Mouse (Mus musculus): ENCODE results near the gene Fam19a4. TPM values are rescaled to one million over a fixed set of nuclear protein-coding genes. Genes with fewer than 3 reads are reported as not detected.

Gene Fam19a4
- polyA plus RNA-seq, 1 experiment, result not detected

GRCm38 (mm10) chr6:96840634-96841033 is 219.6 kb downstream of the Fam19a4 start:
- H3K27me3 ChIP-seq (ENCODE audit: control insufficient read depth, insufficient read depth, low read length), result no peaks in the 10 kb centered on the region
- no peak for TF ChIP-seq CTCF (IDR thresholded peaks at IDR 0.05; ENCODE audit: extremely low read depth, insufficient read length, insufficient replicate concordance, low read depth, low read length)
- TF ChIP-seq POLR2A (IDR thresholded peaks at IDR 0.05; ENCODE audit: low read depth, low read length), result no peak

GRCm38 (mm10) chr6:96826626-96827025 is 233.6 kb downstream of the Fam19a4 start:
- H3K27ac ChIP-seq (ENCODE audit: insufficient read depth, low read depth, low read length), result no peak overlapping the region
- H3K27me3 ChIP-seq (ENCODE audit: control insufficient read depth, insufficient read depth, low read length), result no peaks in the 10 kb centered on the region
- H3K36me3 ChIP-seq (ENCODE audit: control insufficient read depth, insufficient read depth, low read length), result no peaks in the 10 kb centered on the region
- WGBS, result 44% methylated on average over 3 of the region's 3 CpGs
- no peak for TF ChIP-seq POLR2A (IDR thresholded peaks at IDR 0.05; ENCODE audit: low read depth, low read length)
- no peak for TF ChIP-seq CTCF (IDR thresholded peaks at IDR 0.05; ENCODE audit: extremely low read depth, insufficient read length, insufficient replicate concordance, low read depth, low read length)
- H3K4me1 ChIP-seq (ENCODE audit: control insufficient read depth, insufficient read depth, insufficient read length, low read length), result no peaks in the 10 kb centered on the region
- H3K4me3 ChIP-seq (ENCODE audit: low read depth, low read length), result no peak overlapping the region

More at GRCm38 (mm10) chr6:96840634-96841033, 219.6 kb downstream of the Fam19a4 start:
- no peaks in the 10 kb centered on the region for H3K4me1 ChIP-seq (ENCODE audit: control insufficient read depth, insufficient read depth, insufficient read length, low read length)
- WGBS, result 50% methylated on average over 3 of the region's 3 CpGs
- H3K36me3 ChIP-seq (ENCODE audit: control insufficient read depth, insufficient read depth, low read length), result no peaks in the 10 kb centered on the region
- no peak overlapping the region for H3K27ac ChIP-seq (ENCODE audit: insufficient read depth, low read depth, low read length)
- H3K4me3 ChIP-seq (ENCODE audit: low read depth, low read length), result no peak overlapping the region

- TF ChIP-seq POLR2A (IDR thresholded peaks at IDR 0.05; ENCODE audit: low read depth, low read length), result no peak
- TF ChIP-seq CTCF (IDR thresholded peaks at IDR 0.05; ENCODE audit: extremely low read depth, insufficient read length, insufficient replicate concordance, low read depth, low read length), result no peak
- no peak overlapping the region for H3K27ac ChIP-seq (ENCODE audit: insufficient read depth, low read depth, low read length)
- no peaks in the 10 kb centered on the region for H3K4me1 ChIP-seq (ENCODE audit: control insufficient read depth, insufficient read depth, insufficient read length, low read length)
- H3K27me3 ChIP-seq (ENCODE audit: control insufficient read depth, insufficient read depth, low read length), result no peaks in the 10 kb centered on the region
- no peak overlapping the region for H3K4me3 ChIP-seq (ENCODE audit: low read depth, low read length)
- no peaks in the 10 kb centered on the region for H3K36me3 ChIP-seq (ENCODE audit: control insufficient read depth, insufficient read depth, low read length)
- 32% methylated on average over 3 of the region's 3 CpGs for WGBS
Measured at GRCm38 (mm10) chr6:96802981-96803380, 257.2 kb downstream of the Fam19a4 start.

GRCm38 (mm10) chr6:96798746-96799145 is 261.5 kb downstream of the Fam19a4 start:
- no peak overlapping the region for H3K4me3 ChIP-seq (ENCODE audit: low read depth, low read length)
- H3K4me1 ChIP-seq (ENCODE audit: control insufficient read depth, insufficient read depth, insufficient read length, low read length), result no peaks in the 10 kb centered on the region
- no peak for TF ChIP-seq CTCF (IDR thresholded peaks at IDR 0.05; ENCODE audit: extremely low read depth, insufficient read length, insufficient replicate concordance, low read depth, low read length)
- TF ChIP-seq POLR2A (IDR thresholded peaks at IDR 0.05; ENCODE audit: low read depth, low read length), result no peak
- no peak overlapping the region for H3K27ac ChIP-seq (ENCODE audit: insufficient read depth, low read depth, low read length)
- H3K36me3 ChIP-seq (ENCODE audit: control insufficient read depth, insufficient read depth, low read length), result no peaks in the 10 kb centered on the region
- no peaks in the 10 kb centered on the region for H3K27me3 ChIP-seq (ENCODE audit: control insufficient read depth, insufficient read depth, low read length)
- WGBS, result 87% methylated on average over 1 of the region's 1 CpGs

- no peaks in the 10 kb centered on the region for H3K36me3 ChIP-seq (ENCODE audit: control insufficient read depth, insufficient read depth, low read length)
- WGBS, result 49% methylated on average over 4 of the region's 4 CpGs
- H3K27me3 ChIP-seq (ENCODE audit: control insufficient read depth, insufficient read depth, low read length), result no peaks in the 10 kb centered on the region
- no peak overlapping the region for H3K27ac ChIP-seq (ENCODE audit: insufficient read depth, low read depth, low read length)
- no peak overlapping the region for H3K4me3 ChIP-seq (ENCODE audit: low read depth, low read length)
- no peaks in the 10 kb centered on the region for H3K4me1 ChIP-seq (ENCODE audit: control insufficient read depth, insufficient read depth, insufficient read length, low read length)
- TF ChIP-seq CTCF (IDR thresholded peaks at IDR 0.05; ENCODE audit: extremely low read depth, insufficient read length, insufficient replicate concordance, low read depth, low read length) (no peak), POLR2A (IDR thresholded peaks at IDR 0.05; ENCODE audit: low read depth, low read length) (no peak)
Measured at GRCm38 (mm10) chr6:96797451-96797850, 262.8 kb downstream of the Fam19a4 start.

Other genes starting within 250 kb of the Fam19a4 start
- gene Eogt, start 88.8 kb upstream of the Fam19a4 start, polyA plus RNA-seq (2012; rRNA removed), result 2.3 and 4.8 TPM in 2 replicates
- 1.2 and 2.3 TPM in 2 replicates for gene Tmf1, start 118.7 kb upstream of the Fam19a4 start, polyA plus RNA-seq (2012; rRNA removed)
- gene Uba3, start 145.2 kb upstream of the Fam19a4 start, polyA plus RNA-seq (2012; rRNA removed), result 2.4 and 4.1 TPM in 2 replicates
- gene Arl6ip5, start 150.3 kb upstream of the Fam19a4 start, polyA plus RNA-seq (2012; rRNA removed), result 14.3 and 22.8 TPM in 2 replicates
- not detected in 2 replicates for gene Lmod3, start 192.3 kb upstream of the Fam19a4 start, polyA plus RNA-seq (2012; rRNA removed)

Data from small intestine, adult 2 months (tissue).